Mouse (Mus musculus): ENCODE measurements around the gene Glis1.

Glis1 gene

DNA sequence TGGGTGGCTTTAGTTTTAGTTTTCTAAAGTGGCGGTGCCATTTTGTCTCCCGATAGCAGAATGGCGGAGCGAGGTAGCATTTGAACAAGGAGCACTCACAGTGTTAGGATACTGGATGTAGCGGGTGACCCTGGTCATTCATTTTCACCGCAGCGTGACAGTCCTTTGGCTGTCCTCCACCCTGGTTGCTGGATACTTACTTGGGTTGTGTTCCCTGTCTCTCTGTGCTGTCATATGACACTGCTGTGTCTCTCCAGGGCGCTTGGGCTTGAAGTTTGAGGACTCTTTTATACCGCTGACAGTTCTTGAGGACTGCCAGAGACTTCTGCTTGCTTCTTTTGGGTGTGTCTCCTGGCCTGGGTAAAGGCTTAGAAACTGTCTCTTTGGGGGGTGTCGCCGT lies 80.6 kb downstream of the Glis1 start:
- no peak for DNase-seq (ENCODE audit: low read depth in 2 of 2, low spot score in 2 of 2)

DNA sequence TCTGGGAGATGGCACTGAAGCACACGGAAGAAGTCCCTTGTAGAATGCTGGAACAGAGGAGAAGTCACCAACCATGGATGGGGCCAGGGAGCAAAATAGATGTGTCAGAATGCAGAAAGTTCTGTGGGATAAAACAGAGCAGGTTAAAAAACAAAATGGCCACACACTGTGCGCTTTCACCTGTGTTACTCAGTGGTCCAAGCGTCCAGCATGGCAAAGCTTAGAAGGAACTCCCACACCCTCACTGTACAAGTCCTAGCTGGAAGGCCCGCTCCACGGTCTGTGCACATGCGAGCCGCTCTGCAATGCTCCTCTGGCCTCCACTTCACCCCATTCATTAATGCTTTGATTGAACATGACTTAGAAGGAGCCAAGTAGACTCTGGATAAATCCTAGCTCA lies 81.2 kb downstream of the Glis1 start:
- no peak for DNase-seq (ENCODE audit: low read depth in 2 of 2, low spot score in 2 of 2)

DNA sequence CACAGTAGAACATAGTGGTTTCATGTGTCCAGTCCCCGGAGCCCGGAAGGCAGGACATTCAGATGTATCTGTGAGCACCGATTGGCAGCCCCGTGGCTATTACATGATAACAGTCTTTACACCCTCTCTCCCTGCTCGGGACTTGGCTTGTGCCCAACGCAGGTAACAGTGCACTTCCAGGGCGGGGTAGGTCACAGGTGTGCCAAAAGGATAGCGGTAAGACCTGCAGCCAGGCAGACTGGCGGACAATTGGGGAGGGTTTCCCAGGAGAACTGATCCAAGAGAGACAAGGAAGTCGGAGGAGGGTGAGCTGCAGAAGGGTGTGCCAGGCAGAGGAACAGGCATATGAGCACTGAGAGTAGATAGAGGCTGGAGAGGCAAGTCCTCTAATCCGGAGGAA lies 84.4 kb downstream of the Glis1 start:
- DNase-seq (ENCODE audit: low read depth in 2 of 2, low spot score in 2 of 2): no peak

GRCm38 (mm10) chr4:107520071-107520470 lies 85.7 kb downstream of the Glis1 start:
- no peak for DNase-seq (ENCODE audit: low read depth in 2 of 2, low spot score in 2 of 2)

DNA sequence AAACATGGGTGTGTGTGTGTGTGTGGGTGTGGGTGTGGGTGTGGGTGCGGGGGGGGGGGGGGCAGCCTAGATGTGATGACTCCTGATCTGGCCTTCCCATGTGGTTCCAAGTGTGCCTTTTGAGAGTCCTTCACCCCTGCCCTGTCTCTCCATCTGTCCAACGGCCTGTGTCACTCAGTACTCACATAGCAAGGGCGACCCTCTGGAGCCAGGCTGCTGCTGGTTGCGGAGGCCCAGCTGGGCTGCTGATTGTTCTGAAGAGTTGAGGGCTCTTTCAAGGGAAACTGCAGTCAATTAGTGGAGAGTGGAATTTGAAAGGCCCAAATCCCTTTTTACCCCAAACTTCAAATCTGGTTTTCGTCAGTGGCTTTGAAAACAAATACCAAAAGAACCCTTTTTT lies 86.4 kb downstream of the Glis1 start:
- no peak for DNase-seq (ENCODE audit: low read depth in 2 of 2, low spot score in 2 of 2)

DNA sequence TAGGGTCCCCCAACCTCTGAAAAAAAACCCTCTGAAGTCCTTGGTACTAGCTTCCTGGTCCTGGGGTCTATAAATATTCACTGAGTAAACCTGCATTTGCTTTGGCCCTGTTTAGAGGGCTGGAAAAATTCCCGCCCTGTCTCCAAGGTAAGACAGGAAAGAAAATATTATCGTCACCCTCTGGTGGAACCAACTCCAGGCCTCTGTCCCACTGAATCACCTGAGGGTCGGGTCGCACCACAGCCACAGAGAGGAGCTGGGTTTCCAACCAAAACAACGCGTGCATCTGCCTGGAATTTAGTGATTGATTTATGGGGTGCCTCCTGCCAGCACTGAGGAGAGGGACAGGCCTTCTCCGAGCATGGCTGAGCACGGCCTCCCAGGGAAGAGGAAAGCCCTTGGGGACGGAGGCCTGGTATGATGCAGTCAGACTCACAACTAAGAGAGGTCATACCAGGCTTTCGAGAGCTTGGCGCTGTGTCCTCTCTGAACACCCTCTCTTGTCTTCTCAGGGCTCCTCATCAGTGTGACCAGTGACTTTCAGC lies 89.3 kb downstream of the Glis1 start:
- no peak for DNase-seq (ENCODE audit: low read depth in 2 of 2, low spot score in 2 of 2)

GRCm38 (mm10) chr4:107535126-107535525 lies 100.7 kb downstream of the Glis1 start:
- DNase-seq (ENCODE audit: low read depth in 2 of 2, low spot score in 2 of 2): no peak

GRCm38 (mm10) chr4:107538116-107538515 lies 103.7 kb downstream of the Glis1 start:
- no peak for DNase-seq (ENCODE audit: low read depth in 2 of 2, low spot score in 2 of 2)

DNA sequence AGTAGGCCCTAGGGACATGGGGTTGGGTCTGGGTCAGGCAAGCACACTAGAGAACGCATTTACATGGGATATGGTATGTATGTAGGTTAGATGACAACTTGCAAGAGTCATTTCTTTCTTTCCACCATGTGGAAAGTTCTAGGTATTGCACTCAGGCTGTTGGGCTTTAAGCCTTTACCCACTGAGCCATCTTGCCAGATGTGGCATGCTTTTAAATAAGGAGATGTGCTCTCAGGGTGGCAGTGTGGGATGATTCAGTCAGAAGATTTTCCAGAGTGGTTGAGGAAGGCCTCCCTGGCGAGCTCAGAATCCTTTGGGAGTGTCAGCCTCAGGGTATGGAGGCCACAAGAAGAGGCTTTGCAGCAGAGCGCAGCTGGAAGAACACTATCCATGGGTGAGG lies 104.2 kb downstream of the Glis1 start:
- no peak for DNase-seq (ENCODE audit: low read depth in 2 of 2, low spot score in 2 of 2)

DNA sequence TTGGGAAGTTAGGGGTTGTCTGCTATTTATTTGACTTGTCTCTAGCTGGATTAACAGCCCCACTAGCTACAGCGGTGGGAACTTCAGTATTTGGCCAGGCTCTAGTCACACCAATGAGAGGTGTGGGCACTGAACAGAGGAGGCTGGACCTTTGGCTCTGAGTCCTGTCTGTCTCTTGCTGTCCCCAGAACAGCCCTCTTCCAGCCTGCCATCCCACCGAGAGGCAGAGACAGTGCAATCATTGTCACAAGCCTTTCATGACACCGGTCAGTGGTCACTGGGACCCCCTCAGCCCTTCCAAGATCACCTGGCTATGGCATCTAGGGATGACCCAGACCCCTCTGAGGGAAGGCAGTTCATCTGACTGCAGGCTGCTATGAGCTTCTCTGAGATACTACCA lies 104.6 kb downstream of the Glis1 start:
- no peak for DNase-seq (ENCODE audit: low read depth in 2 of 2, low spot score in 2 of 2)

DNA sequence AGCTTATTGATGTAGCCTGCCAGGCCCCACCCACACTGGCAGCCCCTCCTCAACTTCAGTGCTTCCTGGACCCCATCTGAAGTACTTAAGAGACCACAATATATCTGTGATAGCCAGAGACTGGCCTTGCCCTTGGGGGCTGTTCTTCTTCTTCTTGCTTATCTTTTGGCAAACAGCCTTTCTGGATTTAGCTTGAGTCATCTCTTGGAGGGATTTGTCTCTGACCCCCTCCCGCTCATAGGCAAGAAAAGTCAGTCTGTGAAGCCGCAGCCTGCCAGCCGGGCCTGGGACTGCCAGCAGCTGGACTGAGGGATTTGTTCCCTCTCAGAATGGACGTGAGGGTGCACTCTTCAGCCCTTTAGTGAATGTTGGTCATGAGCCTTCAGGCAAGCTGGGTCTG lies 107.4 kb downstream of the Glis1 start:
- DNase-seq (ENCODE audit: low read depth in 2 of 2, low spot score in 2 of 2): no peak

DNA sequence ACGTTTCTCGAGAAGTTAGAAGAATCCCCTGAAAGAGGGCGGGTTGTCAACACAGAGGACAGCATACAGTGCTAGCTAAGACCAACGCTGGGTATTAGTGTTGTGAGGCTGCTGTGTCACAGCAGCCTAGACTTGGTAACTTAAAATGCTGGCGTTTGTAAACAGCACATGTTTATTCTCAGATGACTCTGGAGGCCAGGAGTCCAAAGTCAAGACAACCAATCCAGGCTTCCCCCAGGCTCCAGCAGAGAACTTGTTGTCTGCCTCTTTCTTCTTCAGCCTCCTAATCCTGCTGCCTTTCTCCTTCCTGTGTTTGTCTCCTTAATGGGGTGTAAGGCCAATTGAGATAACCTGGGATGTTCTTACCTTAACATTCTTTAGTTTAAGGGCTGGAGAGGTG lies 110.5 kb downstream of the Glis1 start:
- no peak for DNase-seq (ENCODE audit: low read depth in 2 of 2, low spot score in 2 of 2)

DNA sequence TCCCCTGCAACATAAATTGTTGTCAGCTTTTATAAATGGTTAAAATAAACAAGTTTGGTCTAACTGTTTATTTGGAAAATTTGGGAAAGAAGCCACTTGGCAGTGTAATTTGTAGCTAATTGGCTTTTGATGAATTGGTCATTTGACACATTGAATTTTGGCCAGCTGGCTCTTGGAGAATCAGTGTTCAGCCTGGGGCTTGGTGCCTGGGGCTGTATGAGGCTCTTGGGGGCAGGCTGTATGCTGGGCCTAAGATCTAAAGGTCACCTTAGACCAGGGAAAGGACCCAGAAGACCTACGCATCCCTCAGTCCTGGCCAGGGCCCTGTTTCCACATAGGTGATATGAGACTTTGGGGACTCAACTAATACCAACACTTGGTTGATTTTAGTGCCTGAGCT lies 111.3 kb downstream of the Glis1 start:
- no peak for DNase-seq (ENCODE audit: low read depth in 2 of 2, low spot score in 2 of 2)

- no peak for DNase-seq (ENCODE audit: low read depth in 2 of 2, low spot score in 2 of 2)
Measured at GRCm38 (mm10) chr4:107546525-107546924, 112.1 kb downstream of the Glis1 start.

GRCm38 (mm10) chr4:107550096-107550495 lies 115.7 kb downstream of the Glis1 start:
- no peak for DNase-seq (ENCODE audit: low read depth in 2 of 2, low spot score in 2 of 2)

- no peak for DNase-seq (ENCODE audit: low read depth in 2 of 2, low spot score in 2 of 2)
Measured at GRCm38 (mm10) chr4:107550546-107550945, 116.2 kb downstream of the Glis1 start.

GRCm38 (mm10) chr4:107552696-107553095 lies 118.3 kb downstream of the Glis1 start:
- DNase-seq (ENCODE audit: low read depth in 2 of 2, low spot score in 2 of 2): no peak

GRCm38 (mm10) chr4:107553774-107554173 lies 119.4 kb downstream of the Glis1 start:
- DNase-seq (ENCODE audit: low read depth in 2 of 2, low spot score in 2 of 2): no peak

GRCm38 (mm10) chr4:107558801-107559200 lies 124.4 kb downstream of the Glis1 start:
- DNase-seq (ENCODE audit: low read depth in 2 of 2, low spot score in 2 of 2): no peak

DNA sequence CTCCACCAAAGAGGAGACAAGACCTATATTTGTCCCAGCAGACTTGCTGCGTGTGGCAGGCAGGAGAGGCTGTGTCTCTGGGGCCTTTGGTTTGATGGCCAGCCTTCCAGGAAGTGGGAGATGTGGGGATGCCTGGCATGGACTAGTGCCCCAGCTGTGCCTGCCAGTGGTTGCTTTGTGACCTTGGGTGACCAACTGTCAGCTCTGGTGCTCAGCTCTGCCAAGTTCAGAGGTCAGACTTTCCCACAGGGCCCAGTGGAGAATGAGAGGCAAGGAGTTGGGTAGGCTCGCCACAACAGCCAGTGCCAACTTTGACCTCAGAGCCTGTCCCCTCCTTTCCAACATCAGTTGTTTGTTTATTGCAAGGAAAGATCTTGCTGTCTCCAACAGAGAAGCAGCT lies 126.7 kb downstream of the Glis1 start:
- DNase-seq (ENCODE audit: low read depth in 2 of 2, low spot score in 2 of 2): no peak

DNA sequence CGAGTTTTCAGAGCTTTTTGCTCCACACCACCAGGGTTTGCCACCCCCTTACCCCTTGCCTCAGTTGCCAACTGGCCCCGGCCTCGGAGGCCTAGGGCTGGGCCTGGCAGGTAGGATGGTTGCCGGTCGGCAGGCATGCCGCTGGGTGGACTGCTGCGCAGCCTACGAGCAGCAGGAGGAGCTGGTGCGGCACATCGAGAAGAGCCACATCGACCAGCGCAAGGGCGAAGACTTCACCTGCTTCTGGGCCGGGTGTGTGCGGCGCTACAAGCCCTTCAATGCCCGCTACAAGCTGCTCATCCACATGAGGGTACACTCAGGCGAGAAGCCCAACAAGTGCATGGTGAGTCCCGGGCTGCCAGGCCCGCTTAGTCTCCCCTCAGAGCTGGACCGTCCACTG lies 133.8 kb downstream of the Glis1 start:
- no peak for DNase-seq (ENCODE audit: low read depth in 2 of 2, low spot score in 2 of 2)

- no peak for DNase-seq (ENCODE audit: low read depth in 2 of 2, low spot score in 2 of 2)
Measured at GRCm38 (mm10) chr4:107568881-107569443, 134.6 kb downstream of the Glis1 start.

- no peak for DNase-seq (ENCODE audit: low read depth in 2 of 2, low spot score in 2 of 2)
Measured at GRCm38 (mm10) chr4:107570329-107571014, 136.1 kb downstream of the Glis1 start.
